Mouse (Mus musculus) midbrain, embryonic 16.5 days (tissue): ENCODE results near the gene Srxn1. TPM values are rescaled to one million over a fixed set of nuclear protein-coding genes. Genes with fewer than 3 reads are reported as not detected.
A peak's percentile ranks its signal among the peaks of the same experiment; 100 is the strongest.

Experiments
- ATAC-seq: fragments of 200-750 bp; cut with Nextera tagmentation; 2 replicates; pipeline ENCODE4 v1.8.0; 2017; ENCODE audit warnings: moderate TSS enrichment
- H3K27ac ChIP-seq: fragments of 300-500 bp; sonication (generic); 2 replicates; pipeline ENCODE4 v1.5.1; 2014; ENCODE audit warnings: mild to moderate bottlenecking, low read length, mixed read lengths
- H3K27me3 ChIP-seq: fragments of 300-500 bp; sonication (generic); 2 replicates; pipeline ENCODE4 v1.6.1; 2014; ENCODE audit warnings: low read depth, low read length, mixed read lengths; ENCODE audit not compliant: control insufficient read depth, insufficient read depth
- H3K36me3 ChIP-seq: fragments of 300-500 bp; sonication (generic); 2 replicates; pipeline ENCODE4 v1.6.1; 2014; ENCODE audit warnings: mild to moderate bottlenecking, low read length, moderate library complexity, mixed read lengths; ENCODE audit not compliant: control insufficient read depth, insufficient read depth
- H3K4me1 ChIP-seq: fragments of 300-500 bp; sonication (generic); 2 replicates; pipeline ENCODE4 v1.6.1; 2014; ENCODE audit warnings: mild to moderate bottlenecking, low read length, mixed read lengths; ENCODE audit not compliant: control insufficient read depth, insufficient read depth
- H3K4me2 ChIP-seq: fragments of 300-500 bp; sonication (generic); 2 replicates; pipeline ENCODE4 v1.6.1; 2014; ENCODE audit warnings: mild to moderate bottlenecking, low read length, mixed read lengths
- H3K4me3 ChIP-seq: fragments of 300-500 bp; sonication (generic); 2 replicates; pipeline ENCODE4 v1.5.1; 2014; ENCODE audit warnings: low read depth, mild to moderate bottlenecking, low read length, moderate library complexity, mixed read lengths
- H3K9ac ChIP-seq: fragments of 300-500 bp; sonication (generic); 2 replicates; pipeline ENCODE4 v1.6.1; 2014; ENCODE audit warnings: low read depth, low read length, mixed read lengths
- H3K9me3 ChIP-seq: fragments of 300-500 bp; sonication (generic); replicated peaks from 2 replicates; pipeline ENCODE4 v1.6.1; 2014; ENCODE audit warnings: mild to moderate bottlenecking, low read length, mixed read lengths; ENCODE audit not compliant: control insufficient read depth, poor library complexity, severe bottlenecking
- WGBS: fragments of 180-500 bp; shearing (Covaris S2); extraction: QIAGEN DNeasy Blood & Tissue Kit; methylation state at CpG from one replicate; pipeline ENCODE4 v1.1.7; 2014; 5-methylcytosine and 5-hydroxymethylcytosine counted together
- polyA plus RNA-seq: library from polyadenylated mRNA; unstranded; fragments of >200 nt; fragmentation: Nextera tagmentation; extraction: Ambion mirVana; gene quantifications from 2 replicates; pipeline ENCODE4 v1.2.1, GENCODE M21; 2015

Gene Srxn1
- polyA plus RNA-seq, 1 experiment from 2014 or later = 25.4 TPM

GRCm38 (mm10) chr2:152075294-152075889 lies 29.9 kb upstream of the Srxn1 start:
- Histone ChIP-seq H3K9ac (no peak overlapping the region), H3K27me3 (no peaks in the 10 kb centered on the region), H3K4me1 (peaks cover 11% of the 10 kb centered on the region), H3K27ac (no peak overlapping the region), H3K36me3 (no peaks in the 10 kb centered on the region), H3K4me3 (no peak overlapping the region), H3K9me3 (no peaks in the 10 kb centered on the region), H3K4me2 (no peak overlapping the region)
- 62% methylated on average over 9 of the region's 9 CpGs for WGBS
- no peak for ATAC-seq

GRCm38 (mm10) chr2:152077337-152077736 lies 28.0 kb upstream of the Srxn1 start:
- Histone ChIP-seq H3K4me2 (no peak overlapping the region), H3K9me3 (no peaks in the 10 kb centered on the region), H3K27me3 (no peaks in the 10 kb centered on the region), H3K27ac (no peak overlapping the region), H3K36me3 (no peaks in the 10 kb centered on the region), H3K4me3 (no peak overlapping the region), H3K4me1 (peaks cover 11% of the 10 kb centered on the region), H3K9ac (no peak overlapping the region)
- WGBS = 82% methylated on average over 3 of the region's 3 CpGs
- ATAC-seq = no peak

GRCm38 (mm10) chr2:152080685-152081541 lies 24.4 kb upstream of the Srxn1 start, which contains the start of gene Scrt2:
TSS of gene Scrt2 (plus strand) at chr2:152081529.
- H3K9ac ChIP-seq = peak within 1 kb of the TSS; percentile 98
- H3K4me1 ChIP-seq = peaks cover 32% of the 10 kb centered on the region
- H3K9me3 ChIP-seq = no peaks in the 10 kb centered on the region
- peak within 1 kb of the TSS; percentile 95 for H3K27ac ChIP-seq
- no peaks in the 10 kb centered on the region for H3K27me3 ChIP-seq
- H3K4me3 ChIP-seq = peak within 1 kb of the TSS; percentile 84
- 0% methylated on average over 21 of the region's 24 CpGs for WGBS
- peak within 1 kb of the TSS; percentile 77 for H3K4me2 ChIP-seq
- ATAC-seq = peak; percentile 61
- H3K36me3 ChIP-seq = no peaks in the 10 kb centered on the region

GRCm38 (mm10) chr2:152081641-152082448 lies 23.5 kb upstream of the Srxn1 start:
- Histone ChIP-seq H3K9me3 (no peaks in the 10 kb centered on the region), H3K4me1 (peaks cover 40% of the 10 kb centered on the region), H3K27me3 (no peaks in the 10 kb centered on the region), H3K4me2 (peak overlapping the region; percentile 77), H3K27ac (peak overlapping the region; percentile 95), H3K9ac (peak overlapping the region; percentile 98), H3K4me3 (peak overlapping the region; percentile 84), H3K36me3 (no peaks in the 10 kb centered on the region)
- under 1% methylated on average over 72 of the region's 81 CpGs for WGBS
- ATAC-seq = peak; percentile 72

GRCm38 (mm10) chr2:152082456-152083285 lies 22.6 kb upstream of the Srxn1 start:
- Histone ChIP-seq H3K4me2 (peak overlapping the region; percentile 77), H3K4me1 (peaks cover 47% of the 10 kb centered on the region)

GRCm38 (mm10) chr2:152083411-152083810 lies 21.9 kb upstream of the Srxn1 start:
- Histone ChIP-seq H3K27me3 (no peaks in the 10 kb centered on the region), H3K9ac (peak overlapping the region; percentile 98), H3K27ac (peak overlapping the region; percentile 60), H3K4me3 (peak overlapping the region; percentile 84), H3K4me1 (peaks cover 49% of the 10 kb centered on the region), H3K9me3 (no peaks in the 10 kb centered on the region), H3K4me2 (peak overlapping the region; percentile 77), H3K36me3 (no peaks in the 10 kb centered on the region)
- 52% methylated on average over 4 of the region's 4 CpGs for WGBS
- no peak for ATAC-seq

More at GRCm38 (mm10) chr2:152082456-152083285, 22.6 kb upstream of the Srxn1 start:
- peak overlapping the region; percentile 84 for H3K4me3 ChIP-seq
- peak overlapping the region; percentile 95 for H3K27ac ChIP-seq
- H3K36me3 ChIP-seq = no peaks in the 10 kb centered on the region
- H3K27me3 ChIP-seq = no peaks in the 10 kb centered on the region
- WGBS = 17% methylated on average over 7 of the region's 7 CpGs
- H3K9me3 ChIP-seq = no peaks in the 10 kb centered on the region
- peak; percentile 22 for ATAC-seq
- H3K9ac ChIP-seq = peak overlapping the region; percentile 98

- Histone ChIP-seq H3K4me2 (peak overlapping the region; percentile 77), H3K4me1 (peaks cover 45% of the 10 kb centered on the region), H3K27ac (peak overlapping the region; percentile 60), H3K4me3 (peak overlapping the region; percentile 84), H3K27me3 (no peaks in the 10 kb centered on the region), H3K36me3 (no peaks in the 10 kb centered on the region), H3K9me3 (no peaks in the 10 kb centered on the region), H3K9ac (peak overlapping the region; percentile 98)
- 17% methylated on average over 6 of the region's 6 CpGs for WGBS
- ATAC-seq = no peak
Measured at GRCm38 (mm10) chr2:152084298-152084697, 21.0 kb upstream of the Srxn1 start.

- ATAC-seq = no peak
- no peaks in the 10 kb centered on the region for H3K9me3 ChIP-seq
- no peak overlapping the region for H3K4me3 ChIP-seq
- H3K4me1 ChIP-seq = peaks cover 38% of the 10 kb centered on the region
- H3K9ac ChIP-seq = peak overlapping the region; percentile 30; the same call in 1 of the 2 replicates
- peak overlapping the region; percentile 77 for H3K4me2 ChIP-seq
- no peaks in the 10 kb centered on the region for H3K36me3 ChIP-seq
- WGBS = 67% methylated on average over 6 of the region's 6 CpGs
- no peaks in the 10 kb centered on the region for H3K27me3 ChIP-seq
- H3K27ac ChIP-seq = no peak overlapping the region
Measured at GRCm38 (mm10) chr2:152085414-152085813, 19.9 kb upstream of the Srxn1 start.
